Mouse (Mus musculus) erythroblast, embryonic 14.5 days (primary cell): Measurements from ENCODE around the gene Hexa.

Experiments used
- GATA1 ChIP-seq: IDR thresholded peaks from 2 replicates; pipeline ENCODE4 v1.6.1; 2012; ENCODE audit warnings: low read length, inconsistent platforms, mixed read lengths
- TAL1 ChIP-seq: IDR thresholded peaks from 3 replicates; pipeline ENCODE4 v1.6.1; 2012; ENCODE audit warnings: low read length, inconsistent platforms, mixed read lengths

- TF ChIP-seq TAL1 (no peak), GATA1 (no peak)
Observed at GRCm38 (mm10) chr9:59553719-59554118, 14.4 kb downstream of the Hexa start.
